Comparison of ENCODE assay signal across 8 mouse cellular contexts in genomic region chr5:74126015-74126896, GRCm38 (mm10). TPM values are rescaled to one million over a fixed set of nuclear protein-coding genes. Genes with fewer than 3 reads are reported as not detected.
DNase-seq lines count a peak whose midpoint lies in the region; ATAC-seq and TF ChIP-seq lines count a peak whose summit lies in the region.

No protein-coding gene starts in this region.

- no peak overlapping the region for H3K9ac ChIP-seq in forebrain, postnatal 0 days
- no peak overlapping the region for H3K9ac ChIP-seq in neural tube, embryonic 14.5 days (replicated peaks; ENCODE audit: low read depth, low read length)

- no peak overlapping the region for H3K27ac ChIP-seq in forebrain, postnatal 0 days (ENCODE audit: low read depth, low read length)
- no peak overlapping the region for H3K27ac ChIP-seq in layer of hippocampus, adult 2 months
- H3K27ac ChIP-seq in neural tube, embryonic 14.5 days (ENCODE audit: low read depth, low read length): no peak overlapping the region

- peak overlapping the region; percentile 30 for H3K4me2 ChIP-seq in forebrain, postnatal 0 days (ENCODE audit: low read depth)
- peak overlapping the region; percentile 35; the same call in 1 of the 2 replicates for H3K4me2 ChIP-seq in neural tube, embryonic 14.5 days (ENCODE audit: low read depth, low read length)

- no peaks in the 10 kb centered on the region for H3K9me3 ChIP-seq in forebrain, postnatal 0 days (ENCODE audit: low read length)
- no peaks in the 10 kb centered on the region for H3K9me3 ChIP-seq in neural tube, embryonic 14.5 days (ENCODE audit: control insufficient read depth, low read length)

- WGBS in forebrain, postnatal 0 days: 74% methylated on average over 32 of the region's 32 CpGs
- 67% methylated on average over 32 of the region's 32 CpGs for WGBS in lung, adult 2 months
- 65% methylated on average over 32 of the region's 32 CpGs for WGBS in neural tube, embryonic 14.5 days

- DNase-seq in R1 (ENCODE audit: low read depth, low spot score): peak; percentile 97
- peak; percentile 49 for DNase-seq in cerebellum, adult 8-10 months
- DNase-seq in forebrain, postnatal 0 days: peak; percentile 62
- DNase-seq in heart, postnatal 25 days (ENCODE audit: low spot score): peak; percentile 67
- DNase-seq in layer of hippocampus, adult 2 months (ENCODE audit: low spot score in 2 of 2): peak; percentile 21 to 34
- peak; percentile 56 for DNase-seq in lung, adult 2 months
- peak; percentile 77 for DNase-seq in testis, postnatal 10 days (ENCODE audit: low spot score)

- H3K4me1 ChIP-seq in forebrain, postnatal 0 days (ENCODE audit: insufficient read depth): no peaks in the 10 kb centered on the region
- H3K4me1 ChIP-seq in lung, adult 2 months (ENCODE audit: control insufficient read depth, insufficient read depth, low read length): no peaks in the 10 kb centered on the region
- no peaks in the 10 kb centered on the region for H3K4me1 ChIP-seq in neural tube, embryonic 14.5 days (ENCODE audit: control insufficient read depth, insufficient read depth, low read length)

- 0 out of 2 replicates have a peak, but pooled peaks have one; percentile 16 for TF ChIP-seq POLR2A in lung, adult 2 months (IDR thresholded peaks at IDR 0.05; ENCODE audit: borderline replicate concordance, extremely low read depth, low read depth, low read length)

- intact Hi-C loops in heart, postnatal 25 days (cut with DNase I): no loop called here

- TF ChIP-seq CTCF in forebrain, postnatal 0 days (IDR thresholded peaks at IDR 0.05; ENCODE audit: low read depth): no peak
- 0 out of 2 replicates have a peak, but pooled peaks have one; percentile 19 for TF ChIP-seq CTCF in layer of hippocampus, adult 2 months (conservative IDR thresholded peaks at IDR 0.05)
- TF ChIP-seq CTCF in lung, adult 2 months (IDR thresholded peaks at IDR 0.05; ENCODE audit: insufficient read depth, low read length): no peak

- H3K27me3 ChIP-seq in forebrain, postnatal 0 days (ENCODE audit: insufficient read depth, low read length): no peaks in the 10 kb centered on the region
- H3K27me3 ChIP-seq in neural tube, embryonic 14.5 days (ENCODE audit: control insufficient read depth, insufficient read depth, low read length): no peaks in the 10 kb centered on the region

- H3K4me3 ChIP-seq in forebrain, postnatal 0 days (ENCODE audit: low read depth, low read length): peak overlapping the region; percentile 25
- peak overlapping the region; percentile 50 for H3K4me3 ChIP-seq in layer of hippocampus, adult 2 months
- H3K4me3 ChIP-seq in lung, adult 2 months (replicated peaks; ENCODE audit: extremely low read depth, low read depth, low read length): peak overlapping the region; percentile 68
- peak overlapping the region; percentile 25 for H3K4me3 ChIP-seq in neural tube, embryonic 14.5 days (ENCODE audit: low read depth, low read length)

- no peaks in the 10 kb centered on the region for H3K36me3 ChIP-seq in forebrain, postnatal 0 days (ENCODE audit: insufficient read depth)
- H3K36me3 ChIP-seq in neural tube, embryonic 14.5 days (ENCODE audit: control insufficient read depth, insufficient read depth, low read length): no peaks in the 10 kb centered on the region

- ATAC-seq in forebrain, postnatal 0 days: peak; percentile 94
- ATAC-seq in neural tube, embryonic 14.5 days (ENCODE audit: low read depth): peak; percentile 98

RNA-seq across cellular contexts. Expression of gene Usp46, which starts 58.0 kb away (rescaled TPM):
- total RNA-seq in forebrain, postnatal 0 days (2014; rRNA removed): 62.0 and 65.9 TPM in 2 replicates
- polyA plus RNA-seq in forebrain, postnatal 0 days (2015; fragmentation: Nextera tagmentation; extraction: Ambion mirVana): 34.5 and 37.6 TPM in 2 replicates
- 10 to 100 TPM; 40.6 to 41.3 TPM for total RNA-seq in heart, postnatal 25 days (2021)
- 100 to 1,000 TPM; 135 to 138 TPM for total RNA-seq in layer of hippocampus, adult 2 months (2021)
- polyA plus RNA-seq in lung, adult 2 months (2012; rRNA removed): 7.4 and 14.9 TPM in 2 replicates
- polyA plus RNA-seq in neural tube, embryonic 14.5 days (2014; fragmentation: Nextera tagmentation; extraction: Ambion mirVana): 36.8 and 41.9 TPM in 2 replicates

Comparison
In these comparisons a context has a peak if more than half of its experiments do, and no peak if none do; other contexts are left out.
1. DNase-seq: peak in every context shown above with its lines; median percentile 97 in R1; 77 in testis, postnatal 10 days; 67 in heart, postnatal 25 days; 62 in forebrain, postnatal 0 days; 56 in lung, adult 2 months; 49 in cerebellum, adult 8-10 months; 28 in layer of hippocampus, adult 2 months.